Mouse (Mus musculus): Measurements from ENCODE around the gene Hao2.

DNA sequence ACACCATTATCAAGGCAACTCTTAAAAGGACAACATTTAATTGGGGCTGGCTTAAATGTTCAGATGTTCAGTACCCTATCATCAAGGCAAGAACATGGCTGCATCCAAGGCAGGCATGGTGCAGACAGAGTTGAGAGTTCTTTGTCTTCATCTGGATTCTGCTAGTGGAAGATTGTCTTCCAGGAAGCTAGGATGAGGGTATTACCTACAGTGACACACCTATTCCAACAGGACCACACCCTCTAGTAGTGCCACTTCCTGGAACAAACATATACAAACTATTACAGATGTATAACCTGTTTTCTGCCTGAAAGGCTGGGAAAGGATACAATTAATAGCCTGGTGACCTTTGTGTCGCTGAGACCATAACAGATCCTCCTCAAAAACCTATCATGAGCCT lies 44.1 kb downstream of the Hao2 start:
- TF ChIP-seq POLR2A (IDR thresholded peaks at IDR 0.05; ENCODE audit: borderline replicate concordance, low read depth, low read length) (no peak), CTCF (IDR thresholded peaks at IDR 0.05; ENCODE audit: low read depth, low read length) (no peak)
